Mouse (Mus musculus) liver, embryonic 14.5 days (tissue): ENCODE data around the gene Atxn1. TPM values are rescaled to one million over a fixed set of nuclear protein-coding genes. Genes with fewer than 3 reads are reported as not detected.

Source experiments
- ATAC-seq: fragments of 200-750 bp; cut with Nextera tagmentation; 2 replicates; pipeline ENCODE4 v1.8.0; 2017; ENCODE audit warnings: moderate number of reproducible peaks, mild to moderate bottlenecking, moderate library complexity; ENCODE audit not compliant: insufficient read depth
- DNase-seq, 3 experiments: peaks; one replicate each; pipeline ENCODE4 v3.0.0-alpha.2; 2012 to 2013; ENCODE audit warnings: low read depth in 3 of 3, low spot score in 3 of 3
- H3K27ac ChIP-seq: fragments of 300-500 bp; sonication (generic); 2 replicates; pipeline ENCODE4 v1.5.1; 2014; ENCODE audit warnings: moderate library complexity, mild to moderate bottlenecking, control low read depth, inconsistent platforms
- H3K27me3 ChIP-seq: fragments of 300-500 bp; sonication (generic); 2 replicates; pipeline ENCODE4 v1.6.1; 2014; ENCODE audit warnings: mild to moderate bottlenecking, low read length, moderate library complexity; ENCODE audit not compliant: control insufficient read depth, insufficient read depth
- H3K36me3 ChIP-seq: fragments of 300-500 bp; sonication (generic); replicated peaks from 2 replicates; pipeline ENCODE4 v1.6.1; 2014; ENCODE audit warnings: low read depth; ENCODE audit not compliant: control insufficient read depth, insufficient read depth
- H3K4me1 ChIP-seq, 2 experiments: fragments of 200-500 bp in 1 of 2; fragments of 300-500 bp in 1 of 2; sonication (generic) in 1 of 2; replicated peaks; 2 replicates each; pipeline ENCODE4 v1.6.1; 2012 to 2014; ENCODE audit warnings: antibody characterized with exemption in 1 of 2, inconsistent platforms in 1 of 2, low read length in 1 of 2; ENCODE audit not compliant: control insufficient read depth in 2 of 2, insufficient read depth in 2 of 2
- H3K4me2 ChIP-seq: fragments of 300-500 bp; sonication (generic); 2 replicates; pipeline ENCODE4 v1.6.1; 2014; ENCODE audit warnings: low read depth, mild to moderate bottlenecking, control low read depth, moderate library complexity
- H3K4me3 ChIP-seq, 2 experiments: fragments of 200-500 bp in 1 of 2; fragments of 300-500 bp in 1 of 2; sonication (generic) in 1 of 2; 2 replicates each; pipeline ENCODE4 v1.5.1; 2012 to 2014; ENCODE audit warnings: low read depth in 2 of 2, low read length in 2 of 2, mild to moderate bottlenecking in 2 of 2, control low read depth in 1 of 2, inconsistent platforms in 1 of 2, moderate library complexity in 1 of 2; ENCODE audit not compliant: insufficient read depth in 1 of 2
- H3K9ac ChIP-seq: fragments of 300-500 bp; sonication (generic); replicated peaks from 2 replicates; pipeline ENCODE4 v1.6.1; 2014; ENCODE audit warnings: mild to moderate bottlenecking, control low read depth, moderate library complexity
- H3K9me3 ChIP-seq: fragments of 300-500 bp; sonication (generic); 2 replicates; pipeline ENCODE4 v1.6.1; 2016; ENCODE audit warnings: low read length, mixed read lengths; ENCODE audit not compliant: control insufficient read depth
- CTCF ChIP-seq: IDR thresholded peaks from 2 replicates; pipeline ENCODE4 v1.5.1; 2016; ENCODE audit warnings: antibody characterized with exemption, low read depth, control low read depth
- EP300 ChIP-seq: IDR thresholded peaks from 2 replicates; pipeline ENCODE4 v1.6.1; 2016; ENCODE audit warnings: antibody characterized with exemption, low read depth
- WGBS: fragments of 180-500 bp; shearing (Covaris S2); extraction: QIAGEN DNeasy Blood & Tissue Kit; methylation state at CpG from one replicate; pipeline ENCODE4 v1.1.7; 2014; ENCODE audit not compliant: insufficient replicate concordance; 5-methylcytosine and 5-hydroxymethylcytosine counted together
- polyA plus RNA-seq, 2 experiments: library from polyadenylated mRNA; depleted of rRNA in 1 of 2; stranded (reverse) in 1 of 2; unstranded in 1 of 2; fragments of >200 nt; fragmentation: Nextera tagmentation in 1 of 2; extraction: Ambion mirVana in 1 of 2; gene quantifications; 2 replicates each; pipeline versions ENCODE4 v1.2.1 to v1.2.3; 2012 to 2014

The Atxn1 gene
- polyA plus RNA-seq, 2 experiments = 1.0 to 1.2 TPM

DNA sequence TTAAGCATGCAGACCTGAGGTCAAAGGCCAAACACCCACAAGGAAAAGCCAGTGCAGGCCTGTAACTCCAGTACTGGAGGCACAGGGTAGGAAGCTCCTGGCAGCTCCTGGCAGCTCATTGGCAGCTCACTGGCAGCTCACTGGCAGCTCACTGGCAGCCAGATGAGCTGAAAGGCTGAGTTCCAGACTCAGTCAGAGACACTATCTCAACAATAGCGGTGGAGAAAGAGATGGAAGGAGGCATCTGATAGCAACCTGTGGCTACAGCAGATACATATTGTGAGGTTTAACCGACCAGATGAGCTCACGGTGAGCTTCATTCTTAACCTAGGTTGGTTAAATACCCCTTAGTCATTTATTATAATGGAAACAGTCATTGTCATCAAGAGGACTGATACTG, 328.4 kb downstream of the Atxn1 start:
- H3K9ac ChIP-seq = no peak overlapping the region
- 16% methylated on average over 3 of the region's 3 CpGs for WGBS
- no peaks in the 10 kb centered on the region; a peak in 1 of 4 replicates for H3K4me1 ChIP-seq
- no peak overlapping the region for H3K4me2 ChIP-seq
- DNase-seq (no peak), ATAC-seq (peak; percentile 52; the same call in 1 of the 2 replicates)
- no peaks in the 10 kb centered on the region for H3K9me3 ChIP-seq
- no peak overlapping the region for H3K4me3 ChIP-seq
- TF ChIP-seq EP300 (peak; percentile 45), CTCF (no peak)
- no peaks in the 10 kb centered on the region for H3K27me3 ChIP-seq
- no peaks in the 10 kb centered on the region for H3K36me3 ChIP-seq
- no peak overlapping the region for H3K27ac ChIP-seq

DNA sequence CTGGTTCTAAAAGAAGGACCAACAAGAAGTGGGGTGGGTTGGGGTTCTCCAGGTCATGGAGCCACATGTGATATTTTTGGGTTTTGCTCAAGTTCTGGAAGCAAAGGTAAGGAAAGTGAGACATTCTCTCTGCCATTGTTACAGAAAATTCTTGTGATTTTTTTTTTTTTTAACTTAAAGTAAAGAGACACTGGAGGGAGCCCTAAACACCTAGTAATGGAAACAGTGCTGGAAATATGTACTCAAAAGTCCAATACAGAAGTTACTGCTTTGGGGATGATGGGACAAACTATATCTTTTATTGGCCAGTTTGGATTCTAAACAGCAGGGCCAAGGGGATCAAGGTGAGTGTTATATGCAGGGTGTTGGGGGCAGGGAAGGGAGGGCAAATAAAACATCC, 330.9 kb downstream of the Atxn1 start:
- TF ChIP-seq EP300 (no peak), CTCF (no peak)
- Histone ChIP-seq H3K27me3 (no peaks in the 10 kb centered on the region), H3K9me3 (no peaks in the 10 kb centered on the region), H3K27ac (no peak overlapping the region), H3K4me2 (no peak overlapping the region), H3K4me3 (no peak overlapping the region), H3K4me1 (no peaks in the 10 kb centered on the region; a peak in 1 of 4 replicates), H3K36me3 (no peaks in the 10 kb centered on the region), H3K9ac (no peak overlapping the region)
- DNase-seq = no peak
- ATAC-seq = no peak

DNA sequence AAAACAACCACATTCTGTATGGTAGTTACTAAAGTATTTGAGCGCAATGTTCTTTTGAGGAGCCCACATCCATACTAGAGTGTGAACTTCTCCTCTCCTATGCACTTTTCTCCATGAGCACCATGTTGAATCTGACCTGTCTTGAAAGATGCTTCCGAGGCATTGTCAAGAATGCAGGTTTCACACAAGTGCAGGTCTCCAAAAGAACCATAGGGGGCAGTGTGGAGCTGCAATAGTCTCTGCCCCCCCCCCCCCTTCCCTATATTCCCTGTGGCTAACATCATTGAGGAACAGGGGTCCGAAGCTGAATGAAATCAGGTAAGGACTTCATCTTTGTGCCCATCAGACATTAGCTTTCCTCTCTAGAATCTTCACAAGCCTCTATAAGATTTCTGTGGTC, 332.7 kb downstream of the Atxn1 start:
- Histone ChIP-seq H3K27me3 (no peaks in the 10 kb centered on the region), H3K4me3 (no peak overlapping the region), H3K9me3 (no peaks in the 10 kb centered on the region), H3K4me1 (peaks cover 0 to 4% of the 10 kb centered on the region in 2 experiments; a peak in 2 of 4 replicates), H3K27ac (no peak overlapping the region), H3K36me3 (no peaks in the 10 kb centered on the region), H3K9ac (no peak overlapping the region), H3K4me2 (no peak overlapping the region)
- DNase-seq = no peak
- ATAC-seq = no peak
- TF ChIP-seq EP300 (no peak), CTCF (peak; percentile 47; the same call in 1 of the 2 replicates)
- WGBS = 60% methylated on average over 3 of the region's 3 CpGs

DNA sequence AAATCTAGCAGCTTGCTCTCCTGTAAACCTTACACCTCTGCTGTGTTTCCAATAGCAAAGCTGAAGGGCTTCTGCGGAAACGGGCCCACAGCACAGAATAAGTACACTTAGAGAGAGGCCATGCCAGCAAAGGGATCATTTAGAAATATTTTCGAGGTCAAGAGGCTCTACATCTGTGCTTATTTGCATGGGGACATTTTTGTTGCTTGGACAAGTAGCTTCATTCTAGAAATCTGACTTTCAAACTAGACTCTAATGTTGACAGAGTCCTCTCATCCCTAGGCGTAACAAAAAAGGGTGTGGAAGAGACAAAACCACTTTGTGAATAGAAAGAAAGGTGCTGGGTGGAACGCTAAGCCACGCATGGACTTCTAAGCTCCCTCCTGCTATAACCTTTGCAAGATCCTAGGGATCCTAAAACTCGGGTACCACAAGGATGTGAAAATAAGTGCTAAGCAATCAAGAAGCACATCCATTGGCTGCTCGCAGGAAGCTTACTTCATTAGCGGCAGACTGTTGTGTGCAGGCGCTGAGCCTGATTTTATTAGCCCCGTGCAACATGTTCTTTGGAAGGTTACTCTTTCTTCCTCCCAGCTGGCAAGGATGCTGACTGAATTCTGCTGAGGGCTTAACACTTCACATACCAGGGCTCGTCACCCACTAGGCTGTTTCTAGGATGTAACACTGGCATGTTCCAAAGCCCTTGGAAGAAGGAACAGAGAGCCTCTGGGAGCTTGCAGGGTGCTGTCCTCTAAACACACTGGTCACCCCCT, 334.1 kb downstream of the Atxn1 start:
- no peak for DNase-seq
- ATAC-seq = no peak
- Histone ChIP-seq H3K27me3 (no peaks in the 10 kb centered on the region), H3K4me3 (no peak overlapping the region), H3K4me1 (peaks cover 0 to 6% of the 10 kb centered on the region in 2 experiments; a peak in 1 of 4 replicates), H3K4me2 (no peak overlapping the region), H3K36me3 (no peaks in the 10 kb centered on the region), H3K9ac (no peak overlapping the region), H3K27ac (no peak overlapping the region), H3K9me3 (no peaks in the 10 kb centered on the region)
- TF ChIP-seq EP300 (no peak), CTCF (no peak)
- 72% methylated on average over 12 of the region's 12 CpGs for WGBS

DNA sequence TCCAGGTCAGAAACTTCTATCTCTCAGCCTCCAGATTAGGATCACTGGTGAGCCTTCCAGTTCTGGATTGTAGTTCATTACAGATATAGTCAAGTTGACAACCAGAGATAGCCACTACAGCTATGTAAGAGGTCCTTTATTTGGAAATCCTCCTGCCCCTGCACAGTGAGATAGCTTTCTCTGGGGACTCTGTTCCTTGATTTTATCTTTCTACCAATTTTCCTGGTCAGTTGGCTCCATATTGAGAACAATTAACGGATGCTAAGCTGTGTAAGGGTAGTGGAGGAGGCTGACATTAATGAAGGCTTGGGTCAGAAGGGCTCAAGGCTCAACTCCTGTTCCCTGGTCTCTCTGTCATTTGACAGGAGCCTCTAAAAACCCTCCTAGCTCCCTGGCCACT, 335.1 kb downstream of the Atxn1 start:
- Histone ChIP-seq H3K4me1 (peaks cover 0 to 6% of the 10 kb centered on the region in 2 experiments; a peak in 1 of 4 replicates), H3K4me2 (no peak overlapping the region), H3K9ac (no peak overlapping the region), H3K4me3 (no peak overlapping the region), H3K36me3 (no peaks in the 10 kb centered on the region), H3K9me3 (no peaks in the 10 kb centered on the region), H3K27me3 (no peaks in the 10 kb centered on the region), H3K27ac (no peak overlapping the region)
- ATAC-seq (no peak), DNase-seq (no peak)
- no peak for TF ChIP-seq CTCF
- no peak for TF ChIP-seq EP300
- 52% methylated on average over 1 of the region's 1 CpGs for WGBS
